Mouse (Mus musculus) liver, embryonic 11.5 days (tissue): ENCODE results near the gene Arap2. TPM values are rescaled to one million over a fixed set of nuclear protein-coding genes. Genes with fewer than 3 reads are reported as not detected.

Experiments used
- ATAC-seq: fragments of 200-750 bp; cut with Nextera tagmentation; replicated peaks from 2 replicates; pipeline ENCODE4 v1.8.0; 2017; ENCODE audit warnings: moderate number of reproducible peaks, mild to moderate bottlenecking, moderate TSS enrichment, moderate library complexity; ENCODE audit not compliant: low FRiP score
- DNase-seq: peaks from one replicate; pipeline ENCODE4 v3.0.0-alpha.2; 2017; ENCODE audit warnings: low spot score
- H3K27ac ChIP-seq: fragments of 300-500 bp; sonication (generic); 2 replicates; pipeline ENCODE4 v1.5.1; 2014; ENCODE audit warnings: mild to moderate bottlenecking, low read depth, low read length, control low read depth
- H3K27me3 ChIP-seq: fragments of 300-500 bp; sonication (generic); replicated peaks from 2 replicates; pipeline ENCODE4 v1.6.1; 2014; ENCODE audit warnings: low read length, mixed read lengths; ENCODE audit not compliant: control insufficient read depth, insufficient read depth
- H3K36me3 ChIP-seq: fragments of 300-500 bp; sonication (generic); 2 replicates; pipeline ENCODE4 v1.6.1; 2014; ENCODE audit warnings: mild to moderate bottlenecking, low read length, moderate library complexity, mixed read lengths; ENCODE audit not compliant: control insufficient read depth, insufficient read depth
- H3K4me1 ChIP-seq: fragments of 300-500 bp; sonication (generic); replicated peaks from 2 replicates; pipeline ENCODE4 v1.6.1; 2014; ENCODE audit warnings: low read length, mixed read lengths; ENCODE audit not compliant: control insufficient read depth, insufficient read depth
- H3K4me2 ChIP-seq: fragments of 300-500 bp; sonication (generic); 2 replicates; pipeline ENCODE4 v1.6.1; 2014; ENCODE audit warnings: mild to moderate bottlenecking, control low read depth, moderate library complexity
- H3K4me3 ChIP-seq: fragments of 300-500 bp; sonication (generic); 2 replicates; pipeline ENCODE4 v1.5.1; 2014; ENCODE audit warnings: low read depth, low read length, control low read depth
- H3K9ac ChIP-seq: fragments of 300-500 bp; sonication (generic); 2 replicates; pipeline ENCODE4 v1.6.1; 2014; ENCODE audit warnings: low read depth, low read length, control low read depth
- H3K9me3 ChIP-seq: fragments of 300-500 bp; sonication (generic); 2 replicates; pipeline ENCODE4 v1.6.1; 2016; ENCODE audit warnings: low read length, inconsistent platforms, mixed read lengths; ENCODE audit not compliant: control insufficient read depth
- WGBS: fragments of 180-500 bp; shearing (Covaris S2); extraction: QIAGEN DNeasy Blood & Tissue Kit; methylation state at CpG from one replicate; pipeline ENCODE4 v1.1.7; 2014; 5-methylcytosine and 5-hydroxymethylcytosine counted together
- polyA plus RNA-seq: library from polyadenylated mRNA; unstranded; fragments of >200 nt; fragmentation: Nextera tagmentation; extraction: Ambion mirVana; gene quantifications from 2 replicates; pipeline ENCODE4 v1.2.1, GENCODE M21; 2014

Gene Arap2
- polyA plus RNA-seq, result 2.4 and 2.7 TPM in 2 replicates

GRCm38 (mm10) chr5:62765784-62766701 lies at the start of gene Arap2:
Gene Arap2 (minus strand): TSS chr5:62766159.
- Histone ChIP-seq H3K4me1 (peaks cover 5% of the 10 kb centered on the region), H3K27ac (no peak within 1 kb of the TSS), H3K9ac (peak within 1 kb of the TSS; percentile 55), H3K9me3 (no peaks in the 10 kb centered on the region), H3K27me3 (0 out of 2 replicates have a peak, but pooled peaks cover 3% of the 10 kb centered on the region), H3K4me2 (peak within 1 kb of the TSS; percentile 75), H3K36me3 (no peaks in the 10 kb centered on the region), H3K4me3 (peak within 1 kb of the TSS; percentile 63)
- ATAC-seq, result peak; percentile 70
- under 1% methylated on average over 103 of the region's 106 CpGs for WGBS
- peak; percentile 41 for DNase-seq

- Histone ChIP-seq H3K27me3 (no peaks in the 10 kb centered on the region), H3K9ac (no peak overlapping the region), H3K4me3 (no peak overlapping the region), H3K4me1 (no peaks in the 10 kb centered on the region), H3K36me3 (no peaks in the 10 kb centered on the region), H3K4me2 (no peak overlapping the region), H3K9me3 (no peaks in the 10 kb centered on the region), H3K27ac (no peak overlapping the region)
- DNase-seq (no peak), ATAC-seq (no peak)
- 45% methylated on average over 1 of the region's 1 CpGs for WGBS
Observed at GRCm38 (mm10) chr5:62815741-62816140, 49.8 kb upstream of the Arap2 start.

- Histone ChIP-seq H3K9me3 (no peaks in the 10 kb centered on the region), H3K4me3 (no peak overlapping the region), H3K36me3 (no peaks in the 10 kb centered on the region), H3K9ac (no peak overlapping the region), H3K4me1 (no peaks in the 10 kb centered on the region), H3K27me3 (no peaks in the 10 kb centered on the region), H3K4me2 (no peak overlapping the region), H3K27ac (no peak overlapping the region)
- ATAC-seq (no peak), DNase-seq (no peak)
- WGBS, result 51% methylated on average over 1 of the region's 1 CpGs
Observed at GRCm38 (mm10) chr5:62814072-62814414, 48.1 kb upstream of the Arap2 start.

- Histone ChIP-seq H3K27me3 (no peaks in the 10 kb centered on the region), H3K9me3 (no peaks in the 10 kb centered on the region), H3K4me2 (no peak within 1 kb of the TSS), H3K4me3 (no peak within 1 kb of the TSS), H3K27ac (no peak within 1 kb of the TSS), H3K36me3 (no peaks in the 10 kb centered on the region), H3K4me1 (no peaks in the 10 kb centered on the region), H3K9ac (no peak within 1 kb of the TSS)
- DNase-seq, result no peak
- 81% methylated on average over 6 of the region's 6 CpGs for WGBS
- ATAC-seq, result no peak
Observed at GRCm38 (mm10) chr5:62813402-62814071, 47.6 kb upstream of the Arap2 start, which contains the start of gene Dthd1. Gene Dthd1 (plus strand): TSS chr5:62813823.

GRCm38 (mm10) chr5:62792776-62793175 lies 26.8 kb upstream of the Arap2 start:
- Histone ChIP-seq H3K36me3 (no peaks in the 10 kb centered on the region), H3K4me1 (no peaks in the 10 kb centered on the region), H3K9me3 (no peaks in the 10 kb centered on the region), H3K4me3 (no peak overlapping the region), H3K9ac (no peak overlapping the region), H3K27me3 (no peaks in the 10 kb centered on the region), H3K27ac (no peak overlapping the region), H3K4me2 (no peak overlapping the region)
- DNase-seq (no peak), ATAC-seq (no peak)
- 75% methylated on average over 1 of the region's 1 CpGs for WGBS

GRCm38 (mm10) chr5:62790921-62791564 lies 25.1 kb upstream of the Arap2 start:
- ATAC-seq (no peak), DNase-seq (no peak)
- Histone ChIP-seq H3K4me2 (no peak overlapping the region), H3K9me3 (no peaks in the 10 kb centered on the region), H3K4me1 (no peaks in the 10 kb centered on the region), H3K27ac (no peak overlapping the region), H3K4me3 (no peak overlapping the region), H3K36me3 (no peaks in the 10 kb centered on the region), H3K27me3 (no peaks in the 10 kb centered on the region), H3K9ac (no peak overlapping the region)
- 84% methylated on average over 5 of the region's 5 CpGs for WGBS

GRCm38 (mm10) chr5:62786809-62787208 lies 20.9 kb upstream of the Arap2 start:
- Histone ChIP-seq H3K9ac (no peak overlapping the region), H3K4me3 (no peak overlapping the region), H3K27ac (no peak overlapping the region), H3K36me3 (no peaks in the 10 kb centered on the region), H3K27me3 (no peaks in the 10 kb centered on the region), H3K4me2 (no peak overlapping the region), H3K4me1 (no peaks in the 10 kb centered on the region), H3K9me3 (no peaks in the 10 kb centered on the region)
- 82% methylated on average over 3 of the region's 3 CpGs for WGBS
- ATAC-seq (no peak), DNase-seq (no peak)

- no peak overlapping the region for H3K27ac ChIP-seq
- H3K9ac ChIP-seq, result no peak overlapping the region
- WGBS, result 80% methylated on average over 5 of the region's 5 CpGs
- no peaks in the 10 kb centered on the region for H3K27me3 ChIP-seq
- no peaks in the 10 kb centered on the region for H3K4me1 ChIP-seq
- H3K36me3 ChIP-seq, result no peaks in the 10 kb centered on the region
- DNase-seq (no peak), ATAC-seq (no peak)
- H3K9me3 ChIP-seq, result no peaks in the 10 kb centered on the region
- no peak overlapping the region for H3K4me2 ChIP-seq
- no peak overlapping the region for H3K4me3 ChIP-seq
Observed at GRCm38 (mm10) chr5:62778682-62779081, 12.7 kb upstream of the Arap2 start.
